Mouse (Mus musculus) cerebellum, adult 2 months (tissue): ENCODE results near the gene Ufc1. TPM values are rescaled to one million over a fixed set of nuclear protein-coding genes. Genes with fewer than 3 reads are reported as not detected.

Source experiments
- DNase-seq, 2 experiments: peaks; one replicate each; pipeline ENCODE4 v3.0.0; 2021
- H3K27ac ChIP-seq: fragments of 200-500 bp; 2 replicates; pipeline ENCODE4 v1.5.1; 2012; ENCODE audit warnings: low read length, control low read depth, inconsistent platforms; ENCODE audit not compliant: insufficient read depth
- H3K27me3 ChIP-seq: fragments of 200-500 bp; 2 replicates; pipeline ENCODE4 v1.6.1; 2012; ENCODE audit warnings: inconsistent platforms, mild to moderate bottlenecking, low read length, moderate library complexity; ENCODE audit not compliant: control insufficient read depth, insufficient read depth
- H3K4me1 ChIP-seq: fragments of 200-500 bp; 2 replicates; pipeline ENCODE4 v1.6.1; 2011; ENCODE audit warnings: low read length; ENCODE audit not compliant: control insufficient read depth, insufficient read depth
- H3K4me3 ChIP-seq: fragments of 200-500 bp; replicated peaks from 2 replicates; pipeline ENCODE3; 2011; ENCODE audit warnings: mild to moderate bottlenecking, low read depth, low read length, control low read depth; ENCODE audit not compliant: insufficient read depth
- CTCF ChIP-seq: fragments of 200-500 bp; IDR thresholded peaks from 2 replicates; pipeline ENCODE4 v1.5.1; 2011; ENCODE audit warnings: low read depth, mild to moderate bottlenecking, control low read depth, low read length, moderate library complexity, borderline replicate concordance; ENCODE audit not compliant: insufficient read depth
- POLR2A ChIP-seq: fragments of 200-500 bp; IDR thresholded peaks from 2 replicates; pipeline ENCODE4 v1.6.1; 2011; ENCODE audit warnings: low read length, control low read depth, borderline replicate concordance; ENCODE audit not compliant: insufficient read depth
- WGBS: fragments of 180-500 bp; shearing (Covaris S2); methylation state at CpG from one replicate; pipeline ENCODE4 v1.1.7; 2018; 5-methylcytosine and 5-hydroxymethylcytosine counted together
- polyA plus RNA-seq: library from polyadenylated mRNA; depleted of rRNA; stranded (reverse); fragments of >200 nt; gene quantifications from 2 replicates; pipeline ENCODE4 v1.2.3, GENCODE M21; 2012

Gene Ufc1
- polyA plus RNA-seq, 1 experiment = 109 TPM

DNA sequence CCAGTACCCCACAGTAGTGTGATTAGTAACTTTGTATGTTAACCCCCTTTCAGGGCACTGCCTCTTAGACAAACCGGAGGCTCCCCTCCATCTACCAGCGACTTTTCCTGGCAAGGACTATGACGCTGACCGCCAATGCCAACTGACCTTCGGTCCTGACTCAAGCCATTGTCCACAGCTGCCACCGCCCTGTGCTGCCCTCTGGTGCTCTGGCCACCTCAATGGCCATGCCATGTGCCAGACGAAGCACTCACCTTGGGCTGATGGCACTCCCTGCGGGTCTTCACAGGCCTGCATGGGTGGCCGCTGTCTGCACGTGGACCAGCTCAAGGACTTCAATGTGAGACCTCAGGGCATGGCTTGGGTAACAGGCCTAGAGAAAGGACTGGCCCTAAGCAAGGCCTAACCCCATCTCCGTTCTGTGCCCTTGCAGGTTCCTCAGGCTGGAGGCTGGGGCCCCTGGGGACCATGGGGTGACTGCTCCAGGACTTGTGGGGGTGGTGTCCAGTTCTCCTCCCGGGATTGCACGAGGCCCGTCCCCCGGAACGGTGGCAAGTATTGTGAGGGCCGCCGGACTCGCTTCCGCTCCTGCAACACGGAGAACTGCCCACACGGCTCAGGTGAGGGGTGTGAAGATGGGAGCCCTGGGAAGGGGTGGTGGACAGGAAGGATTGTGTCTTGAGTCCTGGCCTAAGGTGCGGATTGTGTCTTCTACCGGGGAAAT, 38.6 kb downstream of the Ufc1 start:
- DNase-seq = no peak
- Histone ChIP-seq H3K4me1 (no peaks in the 10 kb centered on the region; the same call in 1 of the 2 replicates), H3K4me3 (no peak overlapping the region), H3K27me3 (no peaks in the 10 kb centered on the region), H3K27ac (no peak overlapping the region)
- no peak for TF ChIP-seq POLR2A
- TF ChIP-seq CTCF = no peak
- 83% methylated on average over 24 of the region's 24 CpGs for WGBS

GRCm38 (mm10) chr1:171252415-171252814, 42.4 kb downstream of the Ufc1 start:
- no peaks in the 10 kb centered on the region for H3K27me3 ChIP-seq
- no peak for TF ChIP-seq POLR2A
- TF ChIP-seq CTCF = no peak
- DNase-seq = no peak
- peaks cover 3% of the 10 kb centered on the region; the same call in 1 of the 2 replicates for H3K4me1 ChIP-seq
- H3K4me3 ChIP-seq = no peak overlapping the region
- WGBS = 23% methylated on average over 17 of the region's 17 CpGs
- H3K27ac ChIP-seq = no peak overlapping the region

GRCm38 (mm10) chr1:171251594-171252324, 43.1 kb downstream of the Ufc1 start:
- no peaks in the 10 kb centered on the region for H3K27me3 ChIP-seq
- WGBS = 25% methylated on average over 13 of the region's 13 CpGs
- no peak overlapping the region for H3K27ac ChIP-seq
- no peak for DNase-seq
- H3K4me1 ChIP-seq = peaks cover 3% of the 10 kb centered on the region; the same call in 1 of the 2 replicates
- TF ChIP-seq CTCF (no peak), POLR2A (no peak)
- H3K4me3 ChIP-seq = peak overlapping the region; percentile 20

DNA sequence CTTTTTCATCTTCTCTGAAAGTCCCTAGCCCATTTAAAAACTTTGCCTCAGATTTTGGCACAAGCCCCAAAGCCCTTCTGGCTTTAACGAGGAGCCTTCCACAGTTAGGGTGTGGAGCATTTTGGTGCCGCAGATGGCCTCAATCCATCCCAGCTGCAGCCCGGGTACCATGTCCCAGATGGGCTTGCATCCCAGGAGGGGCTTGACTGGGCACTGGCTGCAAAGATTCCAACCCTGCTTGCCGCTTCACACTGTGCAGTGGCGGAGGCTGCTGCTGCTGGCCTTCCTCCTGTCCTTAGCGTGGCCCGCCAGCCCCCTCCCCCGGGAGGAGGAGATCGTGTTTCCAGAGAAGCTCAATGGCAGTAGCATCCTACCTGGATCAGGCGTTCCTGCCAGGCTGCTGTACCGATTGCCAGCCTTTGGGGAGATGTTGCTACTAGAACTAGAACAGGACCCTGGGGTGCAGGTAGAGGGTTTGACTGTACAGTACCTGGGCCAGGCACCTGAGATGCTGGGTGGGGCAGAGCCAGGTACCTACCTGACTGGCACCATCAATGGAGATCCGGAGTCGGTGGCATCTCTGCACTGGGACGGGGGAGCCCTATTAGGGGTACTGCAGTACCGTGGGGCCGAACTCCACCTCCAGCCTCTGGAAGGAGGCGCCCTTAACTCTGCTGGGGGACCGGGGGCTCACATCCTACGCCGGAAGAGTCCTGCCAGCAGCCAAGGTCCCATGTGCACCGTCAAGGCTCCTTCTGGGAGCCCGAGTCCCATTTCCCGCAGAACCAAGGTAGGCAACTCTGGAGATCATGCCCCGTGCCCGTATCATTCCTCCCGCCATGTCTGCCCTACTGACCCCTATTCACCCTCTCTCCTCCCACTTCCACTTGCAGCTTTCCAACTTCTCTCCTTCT, 43.9 kb downstream of the Ufc1 start, which contains the start of gene Ndufs2:
Gene Ndufs2, minus strand, starts transcription at position 709 of the 914 bp plus-strand sequence.
- TF ChIP-seq CTCF = no peak
- TF ChIP-seq POLR2A = no peak
- 13% methylated on average over 26 of the region's 26 CpGs for WGBS
- DNase-seq = peak in 1 of 2 experiments; percentile 30

DNA sequence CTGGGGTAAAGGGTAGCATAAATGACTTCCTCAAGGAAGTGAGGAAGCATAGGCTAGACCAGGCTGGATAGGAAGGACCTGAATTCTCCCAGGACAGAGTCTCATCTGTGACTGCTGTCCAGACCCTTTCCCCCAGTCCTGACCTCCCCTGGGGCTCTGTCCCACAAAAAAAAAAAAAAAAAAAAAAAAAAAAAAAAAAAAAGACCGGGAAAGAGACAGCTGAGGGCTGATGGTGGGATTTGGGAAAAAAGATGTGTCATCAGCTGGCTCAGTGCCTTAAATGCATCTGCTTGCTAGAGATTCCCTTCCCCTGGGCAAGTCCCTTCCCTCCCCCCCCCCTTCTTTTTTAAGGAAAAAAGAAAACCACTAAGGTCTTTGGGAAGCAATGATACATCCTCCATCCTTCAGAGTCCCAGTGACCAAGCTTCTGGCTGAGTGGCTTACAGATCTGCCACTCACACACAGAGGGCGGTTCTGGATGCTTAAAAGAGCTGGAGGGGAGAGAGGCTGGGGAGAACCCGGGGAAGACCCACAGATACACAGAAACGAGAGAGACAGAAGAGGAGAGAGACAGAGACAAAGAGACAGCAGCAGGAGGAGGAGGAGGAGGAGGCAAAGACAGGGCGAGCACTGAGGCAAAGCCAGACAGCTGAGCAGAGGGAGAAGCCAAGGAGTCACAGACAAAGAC, 44.8 kb downstream of the Ufc1 start, which contains the start of gene Adamts4:
Gene Adamts4, plus strand, starts transcription at position 509 of the 688 bp plus-strand sequence.
- WGBS = 3% methylated on average over 5 of the region's 5 CpGs
- DNase-seq = peak in 1 of 2 experiments; percentile 42

More for the DNA sequence above, 43.9 kb downstream of the Ufc1 start, which contains the start of gene Ndufs2:
- Histone ChIP-seq H3K4me3 (peak within 1 kb of the TSS; percentile 24), H3K27ac (no peak within 1 kb of the TSS; the same call in 1 of the 2 replicates), H3K4me1 (peaks cover 3% of the 10 kb centered on the region; the same call in 1 of the 2 replicates), H3K27me3 (no peaks in the 10 kb centered on the region)

DNA sequence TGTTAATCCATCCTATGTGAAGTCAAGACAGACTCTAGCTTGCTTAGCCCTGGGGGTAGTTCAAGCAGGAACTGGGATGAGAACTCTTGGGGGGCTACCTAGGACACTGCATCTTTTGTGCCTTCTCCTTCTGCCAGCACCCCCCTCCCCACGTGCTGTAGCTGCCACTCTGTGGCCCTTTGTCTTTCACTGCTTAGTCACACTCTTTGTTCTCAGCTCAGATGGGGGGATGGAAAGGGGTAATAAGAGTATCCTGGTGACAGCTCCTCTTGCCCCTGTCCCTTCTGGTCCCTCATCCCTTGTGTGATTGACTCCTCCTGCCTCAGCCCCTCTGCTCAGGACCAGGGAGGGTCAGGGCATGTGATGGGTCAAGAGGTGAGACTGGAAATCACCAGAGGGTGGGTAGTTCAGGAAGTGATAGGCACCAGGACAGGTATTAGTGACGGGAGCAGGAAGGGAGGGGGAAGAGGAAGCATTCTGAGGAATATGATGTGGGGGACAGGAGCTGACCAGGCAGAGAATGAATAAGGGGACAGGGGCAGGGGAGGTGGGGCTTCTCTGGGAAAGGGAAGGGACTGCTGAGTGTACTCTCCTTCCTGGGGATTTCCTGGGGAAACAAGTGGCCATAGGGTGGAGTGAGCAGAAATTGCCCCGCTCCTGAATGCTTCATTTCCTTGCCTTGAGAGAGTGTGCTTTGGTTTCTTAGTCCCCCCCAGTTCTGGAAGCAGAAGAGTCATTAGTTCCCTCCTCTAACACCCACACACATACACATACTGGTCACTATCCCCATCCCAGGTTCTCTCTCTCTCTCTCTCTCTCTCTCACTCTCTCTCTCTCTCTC, 46.2 kb downstream of the Ufc1 start:
- peaks cover 3% of the 10 kb centered on the region; the same call in 1 of the 2 replicates for H3K4me1 ChIP-seq
- H3K4me3 ChIP-seq = no peak overlapping the region
- no peak for DNase-seq
- H3K27ac ChIP-seq = peak overlapping the region; percentile 44; the same call in 1 of the 2 replicates
- 54% methylated on average over 3 of the region's 3 CpGs for WGBS
- TF ChIP-seq CTCF = no peak
- TF ChIP-seq POLR2A = no peak
- no peaks in the 10 kb centered on the region for H3K27me3 ChIP-seq

More for the DNA sequence above, 44.8 kb downstream of the Ufc1 start, which contains the start of gene Adamts4:
- Histone ChIP-seq H3K4me1 (peaks cover 3% of the 10 kb centered on the region; the same call in 1 of the 2 replicates), H3K27me3 (no peaks in the 10 kb centered on the region), H3K27ac (no peak within 1 kb of the TSS; the same call in 1 of the 2 replicates), H3K4me3 (peak within 1 kb of the TSS; percentile 24)
- no peak for TF ChIP-seq CTCF
- no peak for TF ChIP-seq POLR2A
